Mouse (Mus musculus): ENCODE measurements around the gene Cabcoco1. TPM values are rescaled to one million over a fixed set of nuclear protein-coding genes. Genes with fewer than 3 reads are reported as not detected.

Gene Cabcoco1
- polyA plus RNA-seq, 1 experiment from 2014 or later: 3.1 TPM

- DNase-seq (ENCODE audit: low spot score): no peak
Observed at GRCm38 (mm10) chr10:68441931-68442662, 99.6 kb downstream of the Cabcoco1 start.

- no peak for DNase-seq (ENCODE audit: low spot score)
Observed at GRCm38 (mm10) chr10:68440515-68440914, 101.2 kb downstream of the Cabcoco1 start.

GRCm38 (mm10) chr10:68435754-68436153 lies 105.9 kb downstream of the Cabcoco1 start:
- no peak for DNase-seq (ENCODE audit: low spot score)

DNA sequence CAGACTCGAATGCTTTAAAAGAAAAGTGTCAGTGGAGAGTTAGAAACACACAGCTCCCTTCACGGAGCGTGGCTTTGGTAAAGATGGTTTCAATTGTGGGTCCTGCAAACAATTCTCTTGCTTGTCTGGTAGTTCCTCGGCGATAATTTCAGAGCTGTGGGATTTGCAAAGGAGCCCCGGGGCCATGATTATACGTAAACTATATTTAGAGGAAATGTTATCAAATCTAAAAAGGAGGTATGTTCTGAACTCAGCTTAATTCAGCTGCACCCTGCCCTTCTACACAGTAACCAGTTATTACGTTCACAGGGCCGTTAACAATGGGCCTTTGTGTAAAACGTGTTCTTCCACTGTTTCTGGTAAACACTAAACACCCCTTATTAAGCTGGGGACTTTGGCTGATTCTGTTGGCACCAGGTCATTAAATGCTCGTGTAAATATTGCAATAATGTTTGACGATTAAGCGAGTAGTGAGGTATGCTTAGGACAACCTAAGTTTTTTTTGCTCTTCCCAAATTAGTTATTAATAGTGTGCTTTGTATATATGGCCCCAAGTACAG lies 106.6 kb downstream of the Cabcoco1 start:
- DNase-seq (ENCODE audit: low spot score): no peak

GRCm38 (mm10) chr10:68434045-68434639 lies 107.6 kb downstream of the Cabcoco1 start:
- DNase-seq (ENCODE audit: low spot score): no peak

DNA sequence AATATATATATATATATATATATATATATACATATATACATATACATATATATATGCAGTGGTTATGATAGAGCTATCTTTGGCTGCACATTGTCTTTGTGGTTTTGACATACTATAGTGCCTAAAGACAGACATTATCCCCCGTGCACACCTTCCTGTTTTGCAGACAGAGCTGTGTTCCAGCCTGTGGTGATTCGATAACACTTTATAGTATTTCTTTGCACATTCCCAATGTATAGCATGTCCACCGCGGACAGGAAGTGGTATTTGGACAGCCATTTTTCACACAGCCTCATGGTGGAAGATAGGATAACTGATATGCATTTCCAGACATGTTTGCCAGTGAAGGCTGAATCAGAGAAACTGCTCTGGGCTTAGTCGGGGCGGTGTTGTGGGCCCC lies 110.3 kb downstream of the Cabcoco1 start:
- no peak for DNase-seq (ENCODE audit: low spot score)

GRCm38 (mm10) chr10:68430929-68431328 lies 110.8 kb downstream of the Cabcoco1 start:
- no peak for DNase-seq (ENCODE audit: low spot score)

DNA sequence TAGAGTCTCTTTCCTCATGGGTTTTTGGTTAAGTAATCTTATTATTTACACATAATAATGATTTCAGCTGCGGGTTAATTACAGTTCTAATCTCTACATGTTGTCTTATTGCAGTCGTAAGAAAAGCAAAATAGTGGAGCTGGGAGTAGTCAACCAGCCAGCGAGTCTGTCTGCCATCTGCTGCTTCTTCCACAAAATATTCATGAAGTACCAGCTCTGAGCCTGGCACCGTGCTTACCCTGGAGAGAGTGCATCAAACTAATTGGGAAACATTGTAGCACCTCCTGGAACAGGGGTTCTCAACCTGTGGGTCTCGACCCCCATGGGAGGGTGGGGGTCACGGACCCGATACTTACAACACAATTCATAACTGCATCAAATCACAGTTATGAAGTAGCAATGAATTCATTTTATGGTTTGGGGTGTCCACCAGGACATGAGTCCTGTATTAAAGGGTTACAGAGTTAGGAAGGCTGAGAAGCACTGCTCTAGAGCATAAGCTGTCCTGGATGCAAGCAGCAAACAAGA lies 121.2 kb downstream of the Cabcoco1 start:
- DNase-seq (ENCODE audit: low spot score): no peak

- DNase-seq (ENCODE audit: low spot score): no peak
Observed at GRCm38 (mm10) chr10:68419893-68420292, 121.8 kb downstream of the Cabcoco1 start.

DNA sequence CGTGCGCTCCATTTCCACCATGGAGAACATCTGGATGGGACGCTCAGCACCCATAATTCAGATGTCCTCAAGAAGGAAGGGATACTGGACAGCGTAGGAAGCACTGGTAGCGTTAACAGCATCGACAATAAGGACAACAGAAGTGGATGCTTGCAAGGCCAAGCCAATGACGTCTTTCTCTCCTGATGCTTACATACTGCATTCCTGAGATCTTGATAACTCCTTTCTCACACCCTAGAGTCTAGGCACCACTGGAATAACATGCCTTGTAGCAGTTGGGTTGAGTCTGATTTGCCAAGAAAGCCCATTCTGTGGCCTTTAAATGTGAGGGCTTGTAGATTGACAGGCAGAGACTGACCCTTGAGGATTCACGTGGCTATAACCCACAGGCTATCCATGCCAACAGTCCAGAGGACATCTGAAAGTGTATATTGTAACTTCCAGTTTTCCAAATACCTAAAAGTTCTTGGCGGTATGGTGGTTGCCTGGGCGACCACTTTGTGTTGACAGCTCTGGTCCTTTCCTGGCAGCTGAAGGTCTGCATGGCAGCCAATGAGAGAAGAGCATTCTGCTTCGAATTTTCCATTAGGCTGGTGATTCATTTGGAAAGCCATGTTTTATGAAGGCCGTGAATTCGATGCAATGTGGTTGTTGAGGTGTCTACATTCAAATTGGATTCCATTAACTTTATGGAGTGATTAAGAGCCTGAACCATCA lies 124.5 kb downstream of the Cabcoco1 start:
- DNase-seq (ENCODE audit: low spot score): no peak

- no peak for DNase-seq (ENCODE audit: low spot score)
Observed at GRCm38 (mm10) chr10:68405936-68406335, 135.8 kb downstream of the Cabcoco1 start.

DNA sequence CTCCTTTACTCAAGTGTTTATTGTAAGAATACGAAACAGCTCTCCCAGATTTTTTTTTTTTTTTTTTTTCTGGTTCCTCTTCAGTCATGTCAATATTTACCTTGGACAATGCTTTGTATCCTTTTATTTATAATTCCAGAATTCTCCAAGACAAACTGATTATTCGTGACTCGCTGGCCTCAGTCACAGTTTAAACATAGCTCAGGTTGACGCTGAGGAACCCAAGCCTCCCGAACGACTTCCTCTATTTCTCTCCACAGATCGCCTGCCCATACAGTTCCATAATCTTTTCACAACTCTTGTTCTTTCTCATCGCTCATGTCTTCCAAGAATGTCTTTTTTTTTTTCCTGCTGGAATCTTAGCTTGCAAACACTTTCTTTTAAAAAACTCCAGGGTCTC lies 144.9 kb downstream of the Cabcoco1 start:
- DNase-seq (ENCODE audit: low spot score): no peak

GRCm38 (mm10) chr10:68396083-68396482 lies 145.6 kb downstream of the Cabcoco1 start:
- no peak for DNase-seq (ENCODE audit: low spot score)

GRCm38 (mm10) chr10:68391640-68392039 lies 150.1 kb downstream of the Cabcoco1 start:
- no peak for DNase-seq (ENCODE audit: low spot score)

GRCm38 (mm10) chr10:68388802-68389201 lies 152.9 kb downstream of the Cabcoco1 start:
- DNase-seq (ENCODE audit: low spot score): no peak

DNA sequence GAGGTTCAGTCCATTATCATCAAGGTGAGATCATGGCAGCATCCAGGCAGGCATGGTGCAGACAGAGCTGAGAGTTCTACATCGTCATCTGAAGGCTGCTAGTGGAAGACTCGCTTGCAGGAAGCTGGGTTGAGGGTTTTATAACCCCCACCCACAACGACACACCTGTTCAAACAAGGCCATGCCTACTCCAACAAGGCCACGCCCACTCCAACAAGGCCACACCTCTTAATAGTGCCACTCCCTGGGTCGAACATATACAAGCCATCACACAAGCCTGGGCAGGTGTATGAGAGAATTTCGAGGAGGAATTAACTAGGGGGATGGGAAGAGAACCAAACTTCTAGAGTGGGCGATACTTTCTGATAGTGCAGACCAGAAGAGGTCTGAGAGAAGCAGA lies 153.6 kb downstream of the Cabcoco1 start:
- no peak for DNase-seq (ENCODE audit: low spot score)

Other genes with a start within 250 kb of the Cabcoco1 start
- gene Tmem26, start 181.8 kb upstream of the Cabcoco1 start, polyA plus RNA-seq (2015; fragmentation: Nextera tagmentation; extraction: Ambion mirVana): 2.6 and 3.1 TPM in 2 replicates